Mouse (Mus musculus) CH12.LX (cell line): ENCODE results near the gene Morc3. TPM values are rescaled to one million over a fixed set of nuclear protein-coding genes. Genes with fewer than 3 reads are reported as not detected.

Experiments used
- DNase-seq: peaks from one replicate; pipeline ENCODE4 v3.0.0-alpha.2; 2013; ENCODE audit errors: extremely low read depth
- H3K27ac ChIP-seq: 2 replicates; pipeline ENCODE4 v1.5.1; 2012; ENCODE audit warnings: low read depth, mild to moderate bottlenecking, control low read depth, moderate library complexity; ENCODE audit not compliant: insufficient read depth
- H3K27me3 ChIP-seq: replicated peaks from 2 replicates; pipeline ENCODE3; 2012; ENCODE audit warnings: inconsistent platforms
- H3K36me3 ChIP-seq, 2 experiments: replicated peaks in 1 of 2; 2 replicates each; pipeline versions ENCODE3 to v1.6.1; 2012; ENCODE audit warnings: inconsistent platforms in 1 of 2, low read length in 1 of 2, mild to moderate bottlenecking in 1 of 2, mixed read lengths in 1 of 2, moderate library complexity in 1 of 2; ENCODE audit not compliant: control insufficient read depth in 1 of 2, insufficient read depth in 1 of 2
- H3K4me1 ChIP-seq, 2 experiments: 2 replicates each; pipeline ENCODE4 v1.6.1; 2012; ENCODE audit warnings: inconsistent platforms in 1 of 2, moderate library complexity in 1 of 2; ENCODE audit not compliant: insufficient read depth in 2 of 2, control insufficient read depth in 1 of 2
- H3K4me2 ChIP-seq: 2 replicates; pipeline ENCODE4 v1.6.1; 2012; ENCODE audit warnings: low read depth, mild to moderate bottlenecking, control low read depth; ENCODE audit not compliant: poor library complexity, insufficient read depth, severe bottlenecking
- H3K4me3 ChIP-seq, 3 experiments: fragments of 150-350 bp in 1 of 3; sonication (generic) in 1 of 3; replicated peaks in 1 of 3; 2 replicates each; pipeline versions ENCODE3 to v1.5.1; 2011 to 2012; ENCODE audit warnings: low read depth in 2 of 3, low read length in 2 of 3, mild to moderate bottlenecking in 2 of 3, moderate library complexity in 2 of 3, control low read depth in 1 of 3, improper control_type of control experiment in 1 of 3, inconsistent platforms in 1 of 3, mixed read lengths in 1 of 3; ENCODE audit not compliant: poor library complexity in 1 of 3
- H3K79me2 ChIP-seq: replicated peaks from 2 replicates; pipeline ENCODE4 v1.6.1; 2012; ENCODE audit warnings: mild to moderate bottlenecking, moderate library complexity; ENCODE audit not compliant: control insufficient read depth, poor library complexity, insufficient read depth, severe bottlenecking; ENCODE audit errors: extremely low read depth
- H3K9ac ChIP-seq: 2 replicates; pipeline ENCODE4 v1.6.1; 2012; ENCODE audit warnings: low read depth, mild to moderate bottlenecking, control low read depth, moderate library complexity; ENCODE audit not compliant: insufficient read depth
- H3K9me3 ChIP-seq: replicated peaks from 2 replicates; pipeline ENCODE3; 2012; ENCODE audit warnings: low read length, inconsistent platforms, mixed read lengths
- E2F4 ChIP-seq: IDR thresholded peaks from 2 replicates; pipeline ENCODE4 v1.6.1; 2011; ENCODE audit warnings: low read depth, low read length, improper control_type of control experiment; ENCODE audit not compliant: insufficient replicate concordance
- ELF1 ChIP-seq: IDR thresholded peaks from 2 replicates; pipeline ENCODE4 v1.6.1; 2014; ENCODE audit warnings: low read depth, mild to moderate bottlenecking, inconsistent platforms, low read length, improper control_type of control experiment
- GABPA ChIP-seq: IDR thresholded peaks from 2 replicates; pipeline ENCODE4 v1.6.1; 2012; ENCODE audit warnings: low read depth, low read length, improper control_type of control experiment, inconsistent platforms; ENCODE audit not compliant: insufficient replicate concordance
- JUN ChIP-seq: IDR thresholded peaks from 2 replicates; pipeline ENCODE4 v1.6.1; 2011; ENCODE audit warnings: low read depth, mild to moderate bottlenecking, low read length, improper control_type of control experiment, moderate library complexity; ENCODE audit not compliant: insufficient read depth
- KAT2A ChIP-seq: IDR thresholded peaks from 2 replicates; pipeline ENCODE4 v1.6.1; 2012; ENCODE audit warnings: low read length, improper control_type of control experiment, inconsistent platforms; ENCODE audit not compliant: insufficient replicate concordance
- MAFK ChIP-seq: IDR thresholded peaks from 2 replicates; pipeline ENCODE4 v1.6.1; 2011; ENCODE audit warnings: low read length, improper control_type of control experiment; ENCODE audit not compliant: insufficient replicate concordance
- MAZ ChIP-seq: IDR thresholded peaks from 2 replicates; pipeline ENCODE4 v1.6.1; 2012; ENCODE audit warnings: low read depth, mild to moderate bottlenecking, inconsistent platforms, low read length, improper control_type of control experiment, moderate library complexity
- MXI1 ChIP-seq: IDR thresholded peaks from 2 replicates; pipeline ENCODE4 v1.6.1; 2011; ENCODE audit warnings: mild to moderate bottlenecking, low read depth, low read length, improper control_type of control experiment
- NELFE ChIP-seq: IDR thresholded peaks from 2 replicates; pipeline ENCODE4 v1.6.1; 2011; ENCODE audit warnings: low read depth, low read length, improper control_type of control experiment
- POLR2A ChIP-seq: IDR thresholded peaks from 2 replicates; pipeline ENCODE4 v1.6.1; 2011; ENCODE audit warnings: low read depth, mild to moderate bottlenecking, improper control_type of control experiment, low read length
- POLR2AphosphoS2 ChIP-seq: IDR thresholded peaks from 2 replicates; pipeline ENCODE4 v1.6.1; 2011; ENCODE audit warnings: low read depth, low read length, improper control_type of control experiment
- RAD21 ChIP-seq: IDR thresholded peaks from 2 replicates; pipeline ENCODE4 v1.6.1; 2011; ENCODE audit warnings: low read depth, mild to moderate bottlenecking, low read length, improper control_type of control experiment, moderate library complexity
- RCOR1 ChIP-seq: conservative IDR thresholded peaks from 2 replicates; pipeline ENCODE4 v1.6.1; 2012; ENCODE audit warnings: low read depth, mild to moderate bottlenecking, inconsistent platforms, low read length, improper control_type of control experiment
- TBP ChIP-seq: conservative IDR thresholded peaks from 2 replicates; pipeline ENCODE4 v1.6.1; 2011; ENCODE audit warnings: low read depth, low read length, improper control_type of control experiment
- TCF12 ChIP-seq: IDR thresholded peaks from 2 replicates; pipeline ENCODE4 v1.6.1; 2014; ENCODE audit warnings: low read depth, mild to moderate bottlenecking, inconsistent platforms, low read length, improper control_type of control experiment
- USF1 ChIP-seq: IDR thresholded peaks from 2 replicates; pipeline ENCODE4 v1.6.1; 2014; ENCODE audit warnings: low read depth, mild to moderate bottlenecking, inconsistent platforms, low read length, improper control_type of control experiment
- USF2 ChIP-seq: conservative IDR thresholded peaks from 2 replicates; pipeline ENCODE4 v1.6.1; 2011; ENCODE audit warnings: low read depth, low read length, improper control_type of control experiment
- ZC3H11A ChIP-seq: IDR thresholded peaks from 2 replicates; pipeline ENCODE4 v1.6.1; 2012; ENCODE audit warnings: low read depth, mild to moderate bottlenecking, inconsistent platforms, low read length, improper control_type of control experiment
- ZKSCAN1 ChIP-seq: IDR thresholded peaks from 2 replicates; pipeline ENCODE4 v1.6.1; 2012; ENCODE audit warnings: low read depth, inconsistent platforms, low read length, improper control_type of control experiment, borderline replicate concordance
- ZMIZ1 ChIP-seq: IDR thresholded peaks from 2 replicates; pipeline ENCODE4 v1.6.1; 2012; ENCODE audit warnings: low read depth, mild to moderate bottlenecking, inconsistent platforms, low read length, improper control_type of control experiment
- ZNF384 ChIP-seq: IDR thresholded peaks from 2 replicates; pipeline ENCODE4 v1.6.1; 2012; ENCODE audit warnings: low read depth, low read length, improper control_type of control experiment, inconsistent platforms
- dilution Hi-C: fragments of 300-500 bp; cut with MboI; formaldehyde crosslinking; loops from 2 replicates; pipeline ENCODE4 v1.14.3; 2020; ENCODE audit warnings: low sequenced_read_pairs; ENCODE audit not compliant: extremely low pct_unique_long_range_greater_than_20kb, extremely low pct_ligation_motif_present
- in situ Hi-C: fragments of 300-500 bp; cut with MboI; formaldehyde crosslinking; loops from 3 replicates; pipeline ENCODE4 v1.14.3; 2019; ENCODE audit warnings: low sequenced_read_pairs, low pct_ligation_motif_present, low pct_unique_long_range_greater_than_20kb, mixed read lengths
- polyA plus RNA-seq: library from polyadenylated mRNA; unstranded; fragments of >175 nt; gene quantifications from 2 replicates; pipeline ENCODE4 v1.2.1, GENCODE M21; 2012; ENCODE audit warnings: low read depth; ENCODE audit not compliant: insufficient read length
- total RNA-seq, 2 experiments: library from RNA; depleted of rRNA; stranded (reverse); fragments of 300-350 nt in 1 of 2; fragments of >200 nt in 1 of 2; gene quantifications; 2 replicates each; pipeline ENCODE4 v1.2.3; 2012 to 2014

Morc3 gene
- total and polyA plus RNA-seq, 3 experiments: 17.8 to 53.2 (median 25.4) TPM

DNA sequence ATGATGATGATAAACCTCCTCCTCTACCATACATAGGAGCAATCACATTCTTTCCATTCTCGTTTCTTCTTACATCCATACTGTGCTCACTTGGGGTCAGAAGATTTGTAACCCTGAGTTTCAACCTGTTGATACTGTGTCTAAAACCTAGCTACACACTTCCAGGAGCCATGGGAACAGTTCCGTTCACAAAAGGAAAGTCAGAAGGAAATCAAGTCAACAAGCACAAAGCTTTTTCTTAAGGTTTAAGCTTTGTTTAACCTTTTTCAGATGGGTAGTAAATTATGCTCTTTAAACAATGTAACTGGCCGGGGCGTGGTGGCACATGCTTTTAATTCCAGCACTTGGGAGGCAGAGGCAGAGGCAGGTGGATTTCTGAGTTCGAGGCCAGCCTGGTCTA lies 14.6 kb upstream of the Morc3 start:
- Histone ChIP-seq H3K79me2 (no peaks in the 10 kb centered on the region), H3K9ac (peak overlapping the region; percentile 26), H3K27me3 (no peaks in the 10 kb centered on the region), H3K4me1 (peaks cover 16 to 38% of the 10 kb centered on the region in 2 experiments), H3K4me2 (peak overlapping the region; percentile 45; the same call in 1 of the 2 replicates), H3K9me3 (peaks cover 6% of the 10 kb centered on the region), H3K36me3 (no peaks in the 10 kb centered on the region), H3K4me3 (no peak overlapping the region), H3K27ac (peak overlapping the region; percentile 97)
- TF ChIP-seq JUN (no peak), GABPA (no peak), ZC3H11A (no peak), POLR2AphosphoS2 (no peak), POLR2A (no peak), TCF12 (no peak), RCOR1 (no peak), KAT2A (no peak), ZNF384 (no peak), USF2 (no peak), USF1 (no peak), ZKSCAN1 (no peak)
- no peak for DNase-seq
- in situ Hi-C loops (no loop called here), dilution Hi-C loops (no loop called here)

DNA sequence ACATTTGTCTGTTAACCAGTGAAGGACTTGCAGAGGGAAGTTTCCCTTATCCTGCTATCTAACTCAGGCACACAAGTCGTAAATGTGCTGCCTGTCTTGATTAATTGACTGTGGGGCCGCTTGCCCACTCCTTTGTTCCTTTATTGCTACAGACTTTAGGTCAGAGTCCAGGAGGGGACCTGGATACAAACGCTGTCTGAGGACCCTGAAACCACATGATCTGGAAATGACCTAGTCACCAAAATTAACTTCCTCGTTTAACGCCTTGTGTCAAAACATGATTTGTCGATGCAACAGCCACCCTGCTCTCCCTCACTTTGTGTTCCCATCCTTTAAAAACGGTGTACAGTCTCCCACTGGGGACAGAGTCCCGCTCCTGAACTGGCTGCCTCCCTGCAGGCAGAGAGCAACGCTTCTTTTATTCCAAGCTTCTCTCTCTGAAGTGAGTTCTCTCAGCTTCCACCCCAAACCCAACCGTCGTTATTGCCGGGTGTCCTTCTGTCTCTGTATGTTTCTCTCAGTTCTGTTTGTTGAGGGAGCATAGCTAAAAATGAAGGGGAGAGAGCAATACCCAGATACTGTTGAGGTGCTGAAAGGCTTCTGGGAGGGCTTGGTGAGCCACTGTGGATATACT lies 13.1 kb upstream of the Morc3 start:
- Histone ChIP-seq H3K36me3 (no peaks in the 10 kb centered on the region), H3K4me1 (peaks cover 16 to 38% of the 10 kb centered on the region in 2 experiments), H3K9ac (no peak overlapping the region), H3K9me3 (peaks cover 12% of the 10 kb centered on the region), H3K4me3 (no peak overlapping the region), H3K4me2 (no peak overlapping the region), H3K27ac (no peak overlapping the region), H3K27me3 (no peaks in the 10 kb centered on the region), H3K79me2 (no peaks in the 10 kb centered on the region)
- in situ Hi-C loops: no loop called here
- DNase-seq: no peak
- dilution Hi-C loops: no loop called here
- no peak for TF ChIP-seq RAD21
- TF ChIP-seq MAZ: no peak; the same call in 1 of the 2 replicates
- no peak for TF ChIP-seq ELF1
- no peak for TF ChIP-seq USF2
- TF ChIP-seq POLR2AphosphoS2: no peak
- no peak for TF ChIP-seq E2F4
- no peak for TF ChIP-seq MXI1
- no peak for TF ChIP-seq ZMIZ1
- TF ChIP-seq ZNF384: no peak
- no peak for TF ChIP-seq RCOR1
- TF ChIP-seq MAFK: no peak
- TF ChIP-seq JUN: 0 out of 2 replicates have a peak, but pooled peaks have one; percentile 15
- no peak for TF ChIP-seq GABPA
- TF ChIP-seq TCF12: 0 out of 2 replicates have a peak, but pooled peaks have one; percentile 20
- TF ChIP-seq TBP: no peak
- 0 out of 2 replicates have a peak, but pooled peaks have one; percentile 18 for TF ChIP-seq NELFE
